Mouse (Mus musculus) Patski (cell line): Measurements from ENCODE around the gene Txk. TPM values are rescaled to one million over a fixed set of nuclear protein-coding genes. Genes with fewer than 3 reads are reported as not detected.

ENCODE experiments used
- ATAC-seq: fragments of 100-300 bp; one replicate; pipeline ENCODE4 v1.8.0; 2021
- CTCF ChIA-PET: fragments of 350-600 bp; sonication (Branson Sonifier 250); formaldehyde crosslinking; loops from one replicate; lab custom pipeline; 2022; ENCODE audit warnings: inconsistent platforms; lab: Charles Lee
- POLR2A ChIA-PET: fragments of 350-600 bp; sonication (Branson Sonifier 250); formaldehyde crosslinking; loops from one replicate; lab custom pipeline; 2022; ENCODE audit warnings: antibody characterized with exemption, inconsistent platforms; lab: Charles Lee
- DNase-seq: peaks from one replicate; pipeline ENCODE4 v3.0.0-alpha.2; 2011; ENCODE audit warnings: low read depth, low spot score
- H3K27me3 ChIP-seq: fragments of 371-371 bp; one replicate; pipeline ENCODE4 v1.5.1; 2021
- CTCF ChIP-seq: fragments of 100-300 bp; IDR thresholded peaks from one replicate; pipeline ENCODE4 v1.5.1; 2021
- in situ Hi-C: fragments of 300-500 bp; cut with MboI; formaldehyde crosslinking; loops from 3 replicates; pipeline ENCODE4 v1.11.1; 2018; ENCODE audit warnings: low pct_unique_long_range_greater_than_20kb, mixed read lengths
- polyA plus RNA-seq: library from polyadenylated mRNA; unstranded; gene quantifications from one replicate; pipeline ENCODE4 v1.2.3, GENCODE M21; 2021

The Txk gene
- polyA plus RNA-seq, 1 experiment from 2014 or later, result 0.09 TPM

DNA sequence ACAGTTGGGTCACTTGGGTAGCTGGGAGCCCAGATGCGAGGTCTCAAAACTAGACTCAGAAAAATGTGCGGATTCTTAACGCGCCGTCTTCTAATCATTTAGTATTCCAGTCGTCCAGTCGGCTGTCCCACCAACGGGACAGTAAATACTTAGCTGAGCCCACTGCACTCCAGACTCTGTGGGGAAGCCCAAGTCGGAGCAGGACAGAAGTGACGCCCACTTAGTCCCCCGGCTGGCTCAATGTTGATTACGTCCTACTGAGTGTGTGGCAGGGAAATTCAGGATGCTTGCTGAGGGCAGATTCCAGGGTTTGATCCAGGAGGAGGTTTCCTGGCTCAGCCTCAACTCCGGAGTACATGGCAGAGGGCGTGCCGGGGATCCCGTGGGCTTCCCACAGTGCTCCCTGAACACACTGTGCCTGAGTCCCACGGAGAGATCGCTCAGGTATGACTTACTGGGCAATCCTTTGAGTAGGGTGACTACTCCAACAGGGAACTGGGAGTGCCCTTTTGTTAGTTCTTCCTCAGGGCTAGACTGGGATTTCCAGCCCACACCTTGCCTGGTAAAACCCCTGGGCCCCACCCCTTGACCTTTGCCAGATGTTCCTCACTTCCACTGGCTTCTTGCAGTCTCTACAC is 104.5 kb downstream of the Txk start:
- ChIA-PET CTCF (interaction anchor here (1.3 to 2.4 kb wide), 3 partner anchors 17 to 40 kb away, joined by 3 to 13 read pairs (median 5); no protein-coding TSS in a partner anchor), POLR2A (no interaction called here)
- ATAC-seq (no peak), DNase-seq (no peak)
- TF ChIP-seq CTCF, result no peak
- no peaks in the 10 kb centered on the region for H3K27me3 ChIP-seq
- in situ Hi-C loops, result loop anchor here (5.0 kb wide), 3 partner anchors 59 to 209 kb away; partner anchors contain the start of gene Nfxl1

DNA sequence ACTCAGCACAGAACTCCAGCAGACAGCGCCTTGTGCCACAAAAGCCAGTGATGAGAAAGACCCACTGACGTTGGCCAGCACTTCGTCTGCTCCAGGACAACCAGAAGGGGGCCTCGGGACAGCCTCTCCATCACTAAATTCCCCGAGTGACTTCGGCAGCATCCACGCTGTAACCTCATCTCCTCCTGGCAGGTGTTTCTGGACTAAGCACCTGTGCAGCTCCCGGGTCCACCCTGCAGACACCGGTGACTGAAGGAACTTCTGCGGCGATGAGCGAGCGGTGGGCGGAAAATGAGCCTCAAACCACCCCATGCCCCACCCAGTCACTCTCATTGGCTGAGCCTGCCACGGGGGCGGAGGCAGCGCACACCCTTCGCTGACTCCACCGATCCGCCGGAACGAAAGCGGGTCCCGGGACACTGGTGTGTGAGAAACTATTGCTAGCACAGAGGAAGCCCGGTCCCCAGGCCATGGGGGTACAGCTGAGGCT is 105.1 kb downstream of the Txk start, which contains the start of gene Nipal1:
Nipal1 (plus strand) TSS at position 378 of the 490 bp plus-strand sequence.
- no peaks in the 10 kb centered on the region for H3K27me3 ChIP-seq
- CTCF ChIA-PET, result interaction anchor here (1.4 to 1.7 kb wide), 2 partner anchors 14 to 18 kb away, joined by 4 to 5 read pairs; no protein-coding TSS in a partner anchor
- POLR2A ChIA-PET, result interaction anchor here (1.0 kb wide), 1 partner anchor 41 kb away, joined by 3 read pairs; no protein-coding TSS in a partner anchor
- in situ Hi-C loops, result loop anchor here (5.0 kb wide), 3 partner anchors 60 to 210 kb away; partner anchors contain the start of gene Nfxl1
- DNase-seq, result no peak
- ATAC-seq, result peak; percentile 90
- no peak for TF ChIP-seq CTCF

DNA sequence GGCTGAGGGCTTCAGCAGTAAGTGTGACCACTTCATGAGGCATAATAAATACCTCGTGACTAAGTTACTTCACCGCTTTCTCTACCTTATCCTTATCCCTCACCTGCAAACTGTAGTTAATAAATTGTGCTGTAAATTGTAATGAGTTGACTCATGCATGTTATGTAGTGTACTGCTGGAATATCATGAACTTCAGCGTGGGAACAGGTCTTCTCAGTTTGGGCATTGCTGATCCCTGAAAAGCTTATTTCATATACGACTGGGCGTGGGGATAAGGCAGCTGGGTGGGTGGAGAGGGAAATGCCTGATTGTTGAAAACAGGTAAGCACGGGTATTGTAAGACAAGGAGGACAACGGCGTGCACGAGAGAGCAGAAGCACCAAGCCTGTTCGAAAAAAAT is 105.6 kb downstream of the Txk start:
- CTCF ChIA-PET, result interaction anchor here (1.4 to 1.7 kb wide), 2 partner anchors 14 to 18 kb away, joined by 4 to 5 read pairs; no protein-coding TSS in a partner anchor
- in situ Hi-C loops, result loop anchor here (5.0 kb wide), 3 partner anchors 60 to 210 kb away; partner anchors contain the start of gene Nfxl1
- ATAC-seq, result no peak
- TF ChIP-seq CTCF, result no peak
- POLR2A ChIA-PET, result interaction anchor here (1.0 kb wide), 1 partner anchor 42 kb away, joined by 3 read pairs; no protein-coding TSS in a partner anchor
- DNase-seq, result no peak
- no peaks in the 10 kb centered on the region for H3K27me3 ChIP-seq

DNA sequence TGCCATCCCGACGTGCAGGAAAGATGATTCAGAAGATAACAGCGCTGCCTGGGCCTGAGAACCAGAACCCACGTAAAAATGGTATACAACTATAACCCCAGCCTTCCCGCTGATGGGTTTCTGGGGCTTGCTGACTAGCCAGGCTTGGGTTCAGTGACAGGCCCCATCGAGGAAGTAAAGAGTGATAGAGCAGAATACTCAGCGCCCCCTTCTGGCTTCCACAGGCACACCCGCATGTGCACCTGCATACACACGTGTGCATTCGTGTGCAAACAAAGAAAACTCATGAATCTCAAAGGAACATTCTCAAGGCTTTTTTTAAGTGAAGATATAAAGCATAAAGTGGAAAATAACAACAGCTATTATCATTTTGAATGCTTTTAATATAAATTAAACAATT is 106.4 kb downstream of the Txk start:
- peak; percentile 51 for TF ChIP-seq CTCF
- POLR2A ChIA-PET, result no interaction called here
- CTCF ChIA-PET, result interaction anchor here (1.4 to 2.9 kb wide), 3 partner anchors 13 to 19 kb away, joined by 3 to 8 read pairs (median 4); no protein-coding TSS in a partner anchor
- in situ Hi-C loops, result loop anchor here (5.0 kb wide), 3 partner anchors 61 to 211 kb away; partner anchors contain the start of gene Nfxl1
- no peak for DNase-seq
- peak; percentile 22 for ATAC-seq
- no peaks in the 10 kb centered on the region for H3K27me3 ChIP-seq

Other genes starting within 250 kb of the Txk start
- 0.45 TPM for gene Corin, start 248.3 kb downstream of the Txk start, polyA plus RNA-seq
- gene Nfxl1, start 193.1 kb downstream of the Txk start, polyA plus RNA-seq, result 37.5 TPM
- not detected for gene Zar1, start 171.5 kb downstream of the Txk start, polyA plus RNA-seq
- gene Gm5868, start 165.2 kb downstream of the Txk start, polyA plus RNA-seq, result not detected
- 0.04 TPM for gene Cnga1, start 108.5 kb downstream of the Txk start, polyA plus RNA-seq
- 8.6 TPM for gene Nipal1, start 105.0 kb downstream of the Txk start, polyA plus RNA-seq
- gene Tec, start 115.7 kb upstream of the Txk start, polyA plus RNA-seq, result 8.3 TPM
- gene Slain2, start 161.5 kb upstream of the Txk start, polyA plus RNA-seq, result 50.4 TPM
- gene Gm10135, start 221.9 kb upstream of the Txk start, polyA plus RNA-seq, result not detected